Mouse (Mus musculus): ENCODE results near the gene Agbl2.

DNA sequence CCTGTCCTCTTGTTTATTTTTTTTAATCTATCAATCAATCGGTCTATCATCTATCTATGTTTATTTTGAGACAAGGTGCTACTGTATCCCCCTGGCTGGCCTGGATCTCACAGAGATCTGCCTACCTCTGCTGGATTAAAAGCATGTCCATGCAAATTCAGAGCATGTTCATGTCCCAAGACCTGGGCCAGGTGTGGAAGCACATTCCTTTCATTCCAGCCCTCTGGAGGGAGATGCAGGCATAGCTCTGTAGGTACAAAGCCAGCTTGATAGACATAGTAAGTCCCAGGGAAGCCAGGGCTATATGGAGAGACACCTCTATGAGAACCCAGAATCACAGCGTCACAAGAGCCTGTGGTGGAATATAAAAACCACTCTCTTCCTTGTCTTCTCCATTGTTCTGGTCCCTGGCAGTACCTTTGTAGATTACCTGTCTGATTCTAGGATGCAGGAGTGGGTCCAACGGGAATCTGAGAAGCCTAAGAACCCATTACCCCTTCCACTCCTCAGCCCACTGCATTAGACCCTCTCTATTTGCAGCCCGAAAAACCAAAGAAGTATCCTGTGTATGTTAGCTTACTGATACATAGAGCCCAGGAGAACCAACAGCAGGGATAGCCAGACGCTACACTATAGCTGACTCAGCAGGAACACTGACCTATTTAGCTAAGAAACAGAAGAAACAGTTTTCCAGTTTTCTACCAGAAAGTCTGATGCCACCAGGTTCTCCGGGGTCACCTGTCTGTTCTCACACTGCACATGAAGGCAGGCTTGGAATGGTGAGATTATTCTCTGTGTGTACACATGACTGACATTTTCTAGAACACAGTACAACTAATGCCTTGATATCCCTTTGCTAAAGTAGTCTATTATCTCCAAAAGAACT lies 26.0 kb downstream of the Agbl2 start:
- TF ChIP-seq CTCF (IDR thresholded peaks at IDR 0.05; ENCODE audit: low read depth) (no peak), EP300 (IDR thresholded peaks at IDR 0.05; ENCODE audit: low read depth) (no peak)
